Mouse (Mus musculus) hindbrain, embryonic 13.5 days (tissue): Measurements from ENCODE around the gene Epha6. TPM values are rescaled to one million over a fixed set of nuclear protein-coding genes. Genes with fewer than 3 reads are reported as not detected.

ENCODE experiments used
- ATAC-seq: fragments of 200-750 bp; cut with Nextera tagmentation; 2 replicates; pipeline ENCODE4 v1.8.0; 2017; ENCODE audit warnings: moderate TSS enrichment; ENCODE audit not compliant: low FRiP score
- H3K27ac ChIP-seq: fragments of 300-500 bp; sonication (generic); 2 replicates; pipeline ENCODE4 v1.5.1; 2015; ENCODE audit warnings: inconsistent platforms, mild to moderate bottlenecking, moderate library complexity
- H3K27me3 ChIP-seq: fragments of 300-500 bp; sonication (generic); 2 replicates; pipeline ENCODE4 v1.6.1; 2015; ENCODE audit warnings: mild to moderate bottlenecking, inconsistent platforms
- H3K36me3 ChIP-seq: fragments of 300-500 bp; sonication (generic); 2 replicates; pipeline ENCODE4 v1.6.1; 2015; ENCODE audit warnings: mild to moderate bottlenecking, inconsistent platforms
- H3K4me1 ChIP-seq: fragments of 300-500 bp; sonication (generic); replicated peaks from 2 replicates; pipeline ENCODE4 v1.6.1; 2015; ENCODE audit warnings: inconsistent platforms
- H3K4me2 ChIP-seq: fragments of 300-500 bp; sonication (generic); 2 replicates; pipeline ENCODE4 v1.6.1; 2015; ENCODE audit warnings: inconsistent platforms, mild to moderate bottlenecking, moderate library complexity
- H3K4me3 ChIP-seq: fragments of 300-500 bp; sonication (generic); 2 replicates; pipeline ENCODE4 v1.5.1; 2015; ENCODE audit warnings: mild to moderate bottlenecking, inconsistent platforms
- H3K9ac ChIP-seq: fragments of 300-500 bp; sonication (generic); 2 replicates; pipeline ENCODE4 v1.6.1; 2015; ENCODE audit warnings: mild to moderate bottlenecking, inconsistent platforms
- H3K9me3 ChIP-seq: fragments of 300-500 bp; sonication (generic); 2 replicates; pipeline ENCODE4 v1.6.1; 2016; ENCODE audit warnings: inconsistent platforms
- WGBS: fragments of 180-500 bp; shearing (Covaris S2); methylation state at CpG from one replicate; pipeline ENCODE4 v1.1.7; 2015; 5-methylcytosine and 5-hydroxymethylcytosine counted together
- polyA plus RNA-seq: library from polyadenylated mRNA; unstranded; fragments of >200 nt; fragmentation: Nextera tagmentation; extraction: Ambion mirVana; gene quantifications from 2 replicates; pipeline ENCODE4 v1.2.1, GENCODE M21; 2015

Epha6 gene
- polyA plus RNA-seq, 1 experiment from 2014 or later: 7.2 TPM

GRCm38 (mm10) chr16:60468200-60468785, 137.0 kb downstream of the Epha6 start:
- no peaks in the 10 kb centered on the region for H3K27me3 ChIP-seq
- no peaks in the 10 kb centered on the region for H3K4me1 ChIP-seq
- no peaks in the 10 kb centered on the region for H3K9me3 ChIP-seq
- no peak overlapping the region for H3K9ac ChIP-seq
- H3K27ac ChIP-seq: no peak overlapping the region
- H3K4me3 ChIP-seq: no peak overlapping the region
- whole genome bisulfite sequencing: 82% methylated on average over 7 of the region's 7 CpGs
- no peaks in the 10 kb centered on the region for H3K36me3 ChIP-seq
- no peak for ATAC-seq
- H3K4me2 ChIP-seq: no peak overlapping the region

- no peak overlapping the region for H3K27ac ChIP-seq
- no peak overlapping the region for H3K9ac ChIP-seq
- no peaks in the 10 kb centered on the region for H3K4me1 ChIP-seq
- 77% methylated on average over 1 of the region's 1 CpGs for WGBS
- H3K27me3 ChIP-seq: no peaks in the 10 kb centered on the region
- no peak overlapping the region for H3K4me3 ChIP-seq
- no peaks in the 10 kb centered on the region for H3K9me3 ChIP-seq
- no peak for ATAC-seq
- no peaks in the 10 kb centered on the region for H3K36me3 ChIP-seq
- no peak overlapping the region for H3K4me2 ChIP-seq
Observed at GRCm38 (mm10) chr16:60435283-60435682, 170.0 kb downstream of the Epha6 start.

- H3K4me3 ChIP-seq: no peak overlapping the region
- H3K9ac ChIP-seq: no peak overlapping the region
- no peaks in the 10 kb centered on the region for H3K27me3 ChIP-seq
- no peaks in the 10 kb centered on the region for H3K36me3 ChIP-seq
- ATAC-seq: no peak
- H3K9me3 ChIP-seq: no peaks in the 10 kb centered on the region
- no peaks in the 10 kb centered on the region for H3K4me1 ChIP-seq
- no peak overlapping the region for H3K27ac ChIP-seq
- 91% methylated on average over 1 of the region's 1 CpGs for WGBS
- no peak overlapping the region for H3K4me2 ChIP-seq
Observed at GRCm38 (mm10) chr16:60434241-60434640, 171.1 kb downstream of the Epha6 start.

- H3K9ac ChIP-seq: no peak overlapping the region
- WGBS: 62% methylated on average over 3 of the region's 3 CpGs
- ATAC-seq: no peak
Observed at GRCm38 (mm10) chr16:60395306-60395705, 210.0 kb downstream of the Epha6 start.

GRCm38 (mm10) chr16:60392961-60393360, 212.4 kb downstream of the Epha6 start:
- Histone ChIP-seq H3K9me3 (no peaks in the 10 kb centered on the region), H3K4me3 (no peak overlapping the region), H3K9ac (no peak overlapping the region), H3K27ac (no peak overlapping the region), H3K36me3 (no peaks in the 10 kb centered on the region), H3K4me1 (no peaks in the 10 kb centered on the region), H3K27me3 (no peaks in the 10 kb centered on the region), H3K4me2 (no peak overlapping the region)
- no peak for ATAC-seq

More at GRCm38 (mm10) chr16:60395306-60395705, 210.0 kb downstream of the Epha6 start:
- H3K4me3 ChIP-seq: no peak overlapping the region
- no peaks in the 10 kb centered on the region for H3K36me3 ChIP-seq
- H3K4me2 ChIP-seq: no peak overlapping the region
- no peaks in the 10 kb centered on the region for H3K9me3 ChIP-seq
- no peak overlapping the region for H3K27ac ChIP-seq
- no peaks in the 10 kb centered on the region for H3K27me3 ChIP-seq
- no peaks in the 10 kb centered on the region for H3K4me1 ChIP-seq

- Histone ChIP-seq H3K9ac (no peak overlapping the region), H3K9me3 (no peaks in the 10 kb centered on the region), H3K4me3 (no peak overlapping the region), H3K27ac (no peak overlapping the region), H3K4me2 (no peak overlapping the region), H3K27me3 (no peaks in the 10 kb centered on the region), H3K36me3 (no peaks in the 10 kb centered on the region), H3K4me1 (no peaks in the 10 kb centered on the region)
- no peak for ATAC-seq
Observed at GRCm38 (mm10) chr16:60375147-60375546, 230.2 kb downstream of the Epha6 start.

- no peaks in the 10 kb centered on the region for H3K36me3 ChIP-seq
- 76% methylated on average over 1 of the region's 1 CpGs for WGBS
- no peak overlapping the region for H3K4me2 ChIP-seq
- H3K27me3 ChIP-seq: no peaks in the 10 kb centered on the region
- H3K4me3 ChIP-seq: no peak overlapping the region
- no peak overlapping the region for H3K9ac ChIP-seq
- H3K4me1 ChIP-seq: no peaks in the 10 kb centered on the region
- H3K27ac ChIP-seq: no peak overlapping the region
- no peak for ATAC-seq
- H3K9me3 ChIP-seq: no peaks in the 10 kb centered on the region
Observed at GRCm38 (mm10) chr16:60283963-60284362, 321.4 kb downstream of the Epha6 start.

- Histone ChIP-seq H3K27ac (no peak overlapping the region), H3K4me2 (no peak overlapping the region), H3K4me3 (no peak overlapping the region), H3K36me3 (no peaks in the 10 kb centered on the region), H3K4me1 (no peaks in the 10 kb centered on the region), H3K9me3 (no peaks in the 10 kb centered on the region), H3K9ac (no peak overlapping the region), H3K27me3 (no peaks in the 10 kb centered on the region)
- no peak for ATAC-seq
- 90% methylated on average over 2 of the region's 2 CpGs for WGBS
Observed at GRCm38 (mm10) chr16:60274109-60274508, 331.2 kb downstream of the Epha6 start.

- Histone ChIP-seq H3K27ac (no peak overlapping the region), H3K36me3 (no peaks in the 10 kb centered on the region), H3K9me3 (no peaks in the 10 kb centered on the region), H3K4me1 (peaks cover 6% of the 10 kb centered on the region; the same call in 1 of the 2 replicates), H3K4me2 (no peak overlapping the region), H3K9ac (no peak overlapping the region), H3K4me3 (no peak overlapping the region), H3K27me3 (no peaks in the 10 kb centered on the region)
- 62% methylated on average over 9 of the region's 9 CpGs for WGBS
- peak; percentile 49; the same call in 1 of the 2 replicates for ATAC-seq
Observed at GRCm38 (mm10) chr16:60266367-60267351, 338.7 kb downstream of the Epha6 start.

GRCm38 (mm10) chr16:60264719-60265508, 340.4 kb downstream of the Epha6 start:
- ATAC-seq: no peak
- Histone ChIP-seq H3K36me3 (no peaks in the 10 kb centered on the region), H3K27ac (no peak overlapping the region), H3K27me3 (no peaks in the 10 kb centered on the region), H3K4me1 (peaks cover 6% of the 10 kb centered on the region; the same call in 1 of the 2 replicates), H3K9ac (no peak overlapping the region), H3K4me2 (no peak overlapping the region), H3K9me3 (no peaks in the 10 kb centered on the region), H3K4me3 (no peak overlapping the region)
- WGBS: 70% methylated on average over 6 of the region's 6 CpGs

- Histone ChIP-seq H3K4me3 (no peak overlapping the region), H3K27ac (no peak overlapping the region), H3K36me3 (no peaks in the 10 kb centered on the region), H3K4me1 (no peaks in the 10 kb centered on the region), H3K4me2 (no peak overlapping the region), H3K9ac (no peak overlapping the region), H3K27me3 (no peaks in the 10 kb centered on the region), H3K9me3 (no peaks in the 10 kb centered on the region)
- 82% methylated on average over 7 of the region's 7 CpGs for WGBS
- ATAC-seq: no peak
Observed at GRCm38 (mm10) chr16:60258151-60258635, 347.1 kb downstream of the Epha6 start.

GRCm38 (mm10) chr16:60257623-60258022, 347.7 kb downstream of the Epha6 start:
- H3K9ac ChIP-seq: no peak overlapping the region
- 73% methylated on average over 2 of the region's 2 CpGs for WGBS
- no peak overlapping the region for H3K4me2 ChIP-seq
- H3K27me3 ChIP-seq: no peaks in the 10 kb centered on the region
- H3K4me3 ChIP-seq: no peak overlapping the region
- no peaks in the 10 kb centered on the region for H3K36me3 ChIP-seq
- H3K9me3 ChIP-seq: no peaks in the 10 kb centered on the region
- no peak for ATAC-seq
- no peak overlapping the region for H3K27ac ChIP-seq
- no peaks in the 10 kb centered on the region for H3K4me1 ChIP-seq
